Mouse (Mus musculus) ES-E14 (cell line): ENCODE data around the gene Klk13.

ENCODE experiments used
- CHD2 ChIP-seq: IDR thresholded peaks from 2 replicates; pipeline ENCODE4 v1.6.1; 2014; ENCODE audit warnings: mild to moderate bottlenecking, low read depth, low read length, inconsistent platforms
- HCFC1 ChIP-seq: IDR thresholded peaks from 2 replicates; pipeline ENCODE4 v1.6.1; 2012; ENCODE audit warnings: low read length, inconsistent platforms, borderline replicate concordance; ENCODE audit not compliant: insufficient read depth
- MAFK ChIP-seq: IDR thresholded peaks from 2 replicates; pipeline ENCODE4 v1.6.1; 2014; ENCODE audit warnings: mild to moderate bottlenecking, low read depth, low read length, inconsistent platforms; ENCODE audit not compliant: insufficient read depth
- ZC3H11A ChIP-seq: IDR thresholded peaks from 2 replicates; pipeline ENCODE4 v1.6.1; 2012; ENCODE audit warnings: low read depth, mild to moderate bottlenecking, inconsistent platforms, low read length, borderline replicate concordance

DNA sequence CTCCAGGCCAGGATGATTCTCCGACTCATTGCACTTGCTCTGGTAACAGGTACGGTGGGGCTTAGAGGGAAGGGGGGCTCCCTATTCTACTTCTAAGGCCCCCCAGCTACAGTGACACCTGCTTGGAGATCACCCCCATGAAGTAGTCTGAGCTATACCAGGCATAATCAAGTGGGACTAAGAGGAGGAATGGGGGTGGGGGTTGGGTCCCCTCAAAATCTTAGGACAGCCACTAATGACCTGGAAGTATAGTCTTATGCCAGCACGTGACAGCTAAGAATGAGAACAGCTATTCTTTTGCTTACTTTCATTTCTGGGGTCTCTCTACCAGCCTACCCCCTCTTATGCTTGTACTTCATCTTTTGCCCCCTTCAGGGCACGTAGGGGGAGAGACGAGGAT, 64.1 kb downstream of the Klk13 start:
- no peak for TF ChIP-seq HCFC1
- TF ChIP-seq MAFK, result no peak
- no peak for TF ChIP-seq CHD2
- TF ChIP-seq ZC3H11A, result no peak
